Mouse (Mus musculus): ENCODE measurements around the gene Tenm2.

GRCm38 (mm10) chr11:36486092-36486491 lies 749.7 kb downstream of the Tenm2 start:
- TF ChIP-seq CTCF (IDR thresholded peaks at IDR 0.05; ENCODE audit: low read depth) (no peak), EP300 (IDR thresholded peaks at IDR 0.05; ENCODE audit: low read depth) (no peak)
